Mouse (Mus musculus) C2C12 (cell line): Measurements from ENCODE around the gene Rpl15.
"Not testable (repeated sequence)": the region's sequence is repeated elsewhere in the genome, so short reads cannot be mapped to it uniquely, and the experiment has no call there.

Source experiments
- CEBPB ChIP-seq: IDR thresholded peaks from one replicate; pipeline ENCODE4 v1.6.1; 2011; ENCODE audit warnings: low read depth, mild to moderate bottlenecking, control low read depth, moderate library complexity
- CTCF ChIP-seq: IDR thresholded peaks from one replicate; pipeline ENCODE4 v1.5.1; 2011; ENCODE audit not compliant: control insufficient read depth, insufficient read depth, insufficient read length
- FOSL1 ChIP-seq: IDR thresholded peaks from one replicate; pipeline ENCODE4 v1.8.0; 2011; ENCODE audit warnings: mild to moderate bottlenecking, low read length; ENCODE audit not compliant: poor library complexity, insufficient read depth, severe bottlenecking
- MAX ChIP-seq: IDR thresholded peaks from one replicate; pipeline ENCODE4 v1.6.1; 2011; ENCODE audit warnings: mild to moderate bottlenecking, control low read depth
- MYOG ChIP-seq: IDR thresholded peaks from one replicate; pipeline ENCODE4 v1.6.1; 2011; ENCODE audit not compliant: control insufficient read depth, insufficient read length; ENCODE audit errors: extremely low read depth
- USF1 ChIP-seq: IDR thresholded peaks from one replicate; pipeline ENCODE4 v1.6.1; 2011; ENCODE audit warnings: low read depth, mild to moderate bottlenecking, control low read depth, moderate library complexity

DNA sequence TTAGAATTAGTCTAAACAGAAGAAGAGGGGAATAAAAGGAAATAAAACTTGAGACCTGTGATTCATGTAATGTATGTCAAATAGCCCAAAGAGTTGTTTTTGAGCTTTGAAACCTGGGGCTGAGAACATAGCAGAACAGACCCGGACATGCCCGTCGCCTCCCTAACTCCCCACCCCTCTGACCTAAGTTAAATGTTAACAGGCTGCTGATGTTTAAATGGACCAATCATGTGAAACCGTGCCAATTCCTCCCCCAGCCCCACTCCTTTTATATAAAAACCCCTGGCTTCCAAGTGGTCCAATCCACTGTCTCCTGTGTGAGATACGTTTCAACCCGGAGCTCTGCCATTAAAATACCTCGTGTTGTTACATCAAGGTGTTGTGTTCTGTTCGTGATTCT, 39.3 kb downstream of the Rpl15 start:
- not testable (repeated sequence) for TF ChIP-seq CTCF, MYOG, USF1, MAX, CEBPB, FOSL1
